Mouse (Mus musculus) midbrain, postnatal 0 days (tissue): Measurements from ENCODE around the gene Rps6ka5. TPM values are rescaled to one million over a fixed set of nuclear protein-coding genes. Genes with fewer than 3 reads are reported as not detected.

Experiments used
- ATAC-seq: fragments of 200-750 bp; cut with Nextera tagmentation; 2 replicates; pipeline ENCODE4 v1.8.0; 2017; ENCODE audit warnings: moderate number of reproducible peaks, mild to moderate bottlenecking, moderate TSS enrichment, moderate library complexity; ENCODE audit not compliant: low FRiP score
- DNase-seq: peaks from one replicate; pipeline ENCODE4 v3.0.0-alpha.2; 2015; ENCODE audit warnings: low spot score
- H3K27ac ChIP-seq: fragments of 300-500 bp; sonication (generic); 2 replicates; pipeline ENCODE4 v1.5.1; 2014; ENCODE audit warnings: low read depth, mild to moderate bottlenecking, low read length, mixed read lengths
- H3K27me3 ChIP-seq: fragments of 300-500 bp; sonication (generic); 2 replicates; pipeline ENCODE4 v1.6.1; 2014; ENCODE audit warnings: low read length, control low read depth, mixed read lengths; ENCODE audit not compliant: insufficient read depth
- H3K36me3 ChIP-seq: fragments of 300-500 bp; sonication (generic); 2 replicates; pipeline ENCODE4 v1.6.1; 2014; ENCODE audit warnings: low read length, control low read depth, mixed read lengths; ENCODE audit not compliant: insufficient read depth
- H3K4me1 ChIP-seq: fragments of 300-500 bp; sonication (generic); 2 replicates; pipeline ENCODE4 v1.6.1; 2014; ENCODE audit warnings: mild to moderate bottlenecking, control low read depth, antibody characterized with exemption, low read length, mixed read lengths; ENCODE audit not compliant: insufficient read depth
- H3K4me2 ChIP-seq: fragments of 300-500 bp; sonication (generic); 2 replicates; pipeline ENCODE4 v1.6.1; 2014; ENCODE audit warnings: low read depth, mild to moderate bottlenecking, low read length, mixed read lengths; ENCODE audit not compliant: poor library complexity, severe bottlenecking
- H3K4me3 ChIP-seq: fragments of 300-500 bp; sonication (generic); 2 replicates; pipeline ENCODE4 v1.5.1; 2014; ENCODE audit warnings: low read depth, mild to moderate bottlenecking, low read length, moderate library complexity
- H3K9ac ChIP-seq: fragments of 300-500 bp; sonication (generic); replicated peaks from 2 replicates; pipeline ENCODE4 v1.6.1; 2014; ENCODE audit warnings: mild to moderate bottlenecking, low read length, moderate library complexity, mixed read lengths; ENCODE audit not compliant: poor library complexity, severe bottlenecking
- H3K9me3 ChIP-seq: fragments of 300-500 bp; sonication (generic); 2 replicates; pipeline ENCODE4 v1.6.1; 2016; ENCODE audit warnings: low read length, control low read depth
- CTCF ChIP-seq: IDR thresholded peaks from 2 replicates; pipeline ENCODE4 v1.5.1; 2016; ENCODE audit warnings: antibody characterized with exemption, mild to moderate bottlenecking
- WGBS: fragments of 180-500 bp; shearing (Covaris S2); extraction: QIAGEN DNeasy Blood & Tissue Kit; methylation state at CpG from one replicate; pipeline ENCODE4 v1.1.7; 2014; 5-methylcytosine and 5-hydroxymethylcytosine counted together
- polyA plus RNA-seq: library from polyadenylated mRNA; unstranded; fragments of >200 nt; fragmentation: Nextera tagmentation; extraction: Ambion mirVana; gene quantifications from 2 replicates; pipeline ENCODE4 v1.2.1, GENCODE M21; 2015
- total RNA-seq: library from RNA; depleted of rRNA; stranded (reverse); fragments of >200 nt; gene quantifications from 2 replicates; pipeline ENCODE4 v1.2.3, GENCODE M21; 2014

Rps6ka5 gene
- total and polyA plus RNA-seq, 2 experiments from 2014 or later, result 4.9 to 12.6 TPM

DNA sequence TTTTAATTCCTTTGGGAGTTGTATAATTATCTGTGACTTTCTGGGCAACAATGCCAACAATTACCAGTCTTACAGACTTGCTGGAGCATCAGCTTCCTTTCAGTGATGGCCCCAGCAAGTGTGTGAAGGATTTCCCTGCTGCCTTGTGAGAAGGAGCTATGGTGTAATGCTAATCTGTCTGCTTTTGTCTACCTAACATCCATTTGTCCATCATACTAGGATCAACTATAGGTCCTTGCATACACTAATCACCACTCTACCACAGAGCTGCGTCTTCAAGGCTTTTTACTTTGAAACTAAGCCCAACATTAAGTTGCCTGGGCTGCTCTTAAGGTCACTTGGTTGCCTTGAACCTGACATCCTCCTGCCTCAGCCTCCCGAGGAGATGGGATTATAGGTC lies 112.9 kb downstream of the Rps6ka5 start:
- ATAC-seq (no peak), DNase-seq (no peak)
- H3K27me3 ChIP-seq, result no peaks in the 10 kb centered on the region
- H3K36me3 ChIP-seq, result no peaks in the 10 kb centered on the region
- H3K9me3 ChIP-seq, result no peaks in the 10 kb centered on the region
- H3K4me3 ChIP-seq, result no peak overlapping the region
- H3K27ac ChIP-seq, result no peak overlapping the region
- no peaks in the 10 kb centered on the region for H3K4me1 ChIP-seq
- no peak overlapping the region for H3K4me2 ChIP-seq
- no peak for TF ChIP-seq CTCF
- WGBS, result 88% methylated on average over 2 of the region's 2 CpGs
- H3K9ac ChIP-seq, result no peak overlapping the region

GRCm38 (mm10) chr12:100613192-100613700 lies 113.5 kb downstream of the Rps6ka5 start:
- H3K4me2 ChIP-seq, result no peak overlapping the region
- no peaks in the 10 kb centered on the region for H3K36me3 ChIP-seq
- no peaks in the 10 kb centered on the region for H3K9me3 ChIP-seq
- no peak overlapping the region for H3K27ac ChIP-seq
- no peaks in the 10 kb centered on the region for H3K27me3 ChIP-seq
- H3K4me3 ChIP-seq, result no peak overlapping the region
- H3K4me1 ChIP-seq, result no peaks in the 10 kb centered on the region
- WGBS, result 86% methylated on average over 5 of the region's 5 CpGs
- H3K9ac ChIP-seq, result no peak overlapping the region
- no peak for TF ChIP-seq CTCF
- ATAC-seq (no peak), DNase-seq (no peak)

- ATAC-seq, result no peak
- Histone ChIP-seq H3K9me3 (no peaks in the 10 kb centered on the region), H3K4me1 (no peaks in the 10 kb centered on the region), H3K4me3 (no peak overlapping the region), H3K4me2 (no peak overlapping the region), H3K27ac (no peak overlapping the region), H3K36me3 (no peaks in the 10 kb centered on the region), H3K27me3 (no peaks in the 10 kb centered on the region), H3K9ac (no peak overlapping the region)
- DNase-seq, result no peak
- no peak for TF ChIP-seq CTCF
- WGBS, result 91% methylated on average over 5 of the region's 5 CpGs
Observed at GRCm38 (mm10) chr12:100609766-100610165, 117.0 kb downstream of the Rps6ka5 start.

DNA sequence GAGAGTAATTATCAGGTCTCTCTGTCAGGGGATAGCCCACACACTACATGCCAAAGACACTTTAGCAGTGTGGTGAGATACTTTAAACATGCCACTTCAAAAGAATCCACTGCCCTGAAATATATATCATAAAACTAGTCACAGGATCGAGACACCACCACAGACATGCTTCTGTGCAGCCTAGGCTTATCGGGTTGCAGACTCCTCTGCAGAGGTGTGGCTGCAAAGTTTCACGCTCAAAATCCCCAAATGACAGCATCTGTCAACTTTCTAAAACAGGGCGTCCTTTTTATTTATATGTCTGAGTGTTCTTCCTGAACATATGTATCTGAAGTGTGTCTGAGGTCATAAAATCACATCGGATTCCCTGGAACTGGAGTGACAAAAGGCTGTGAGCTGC lies 117.7 kb downstream of the Rps6ka5 start:
- DNase-seq (no peak), ATAC-seq (no peak)
- Histone ChIP-seq H3K36me3 (no peaks in the 10 kb centered on the region), H3K9ac (no peak overlapping the region), H3K27ac (no peak overlapping the region), H3K4me2 (no peak overlapping the region), H3K9me3 (no peaks in the 10 kb centered on the region), H3K4me1 (no peaks in the 10 kb centered on the region), H3K27me3 (no peaks in the 10 kb centered on the region), H3K4me3 (no peak overlapping the region)
- 91% methylated on average over 5 of the region's 5 CpGs for WGBS
- no peak for TF ChIP-seq CTCF

DNA sequence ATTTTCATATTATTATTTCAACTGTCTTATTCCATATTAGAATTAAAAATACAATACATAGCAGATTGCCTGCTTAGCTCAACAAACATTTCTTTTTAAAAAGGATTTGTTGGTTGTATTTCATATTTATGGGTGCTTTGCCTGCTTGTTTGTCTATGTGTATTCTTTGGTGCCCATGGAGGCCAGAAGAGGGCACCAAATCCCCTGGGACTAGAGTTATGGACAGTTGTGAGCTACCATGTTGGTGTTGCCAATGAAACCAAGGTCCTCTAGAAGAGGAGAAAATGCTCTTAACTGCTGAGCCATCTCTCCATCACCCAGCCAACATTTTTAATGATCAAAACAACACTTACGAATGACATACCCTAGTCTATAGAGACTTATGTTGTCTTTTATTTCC lies 120.0 kb downstream of the Rps6ka5 start:
- DNase-seq (peak; percentile 22), ATAC-seq (no peak)
- H3K4me2 ChIP-seq, result no peak overlapping the region
- no peak overlapping the region for H3K4me3 ChIP-seq
- no peaks in the 10 kb centered on the region for H3K4me1 ChIP-seq
- peak; percentile 43 for TF ChIP-seq CTCF
- H3K9me3 ChIP-seq, result no peaks in the 10 kb centered on the region
- WGBS, result 93% methylated on average over 1 of the region's 1 CpGs
- H3K36me3 ChIP-seq, result no peaks in the 10 kb centered on the region
- no peak overlapping the region for H3K9ac ChIP-seq
- H3K27me3 ChIP-seq, result no peaks in the 10 kb centered on the region
- H3K27ac ChIP-seq, result no peak overlapping the region

- Histone ChIP-seq H3K4me3 (no peak overlapping the region), H3K36me3 (no peaks in the 10 kb centered on the region), H3K9me3 (no peaks in the 10 kb centered on the region), H3K4me1 (no peaks in the 10 kb centered on the region), H3K27me3 (no peaks in the 10 kb centered on the region), H3K27ac (no peak overlapping the region), H3K9ac (no peak overlapping the region), H3K4me2 (no peak overlapping the region)
- DNase-seq, result no peak
- TF ChIP-seq CTCF, result no peak
- WGBS, result 71% methylated on average over 3 of the region's 3 CpGs
- no peak for ATAC-seq
Observed at GRCm38 (mm10) chr12:100605596-100605995, 121.2 kb downstream of the Rps6ka5 start.
